Mouse (Mus musculus): Measurements from ENCODE around the gene Rhot2. TPM values are rescaled to one million over a fixed set of nuclear protein-coding genes. Genes with fewer than 3 reads are reported as not detected.

Rhot2 gene
- polyA plus RNA-seq, 1 experiment from 2014 or later = 28.0 TPM

GRCm38 (mm10) chr17:25791843-25792527, 52.7 kb downstream of the Rhot2 start:
- peaks cover 64% of the 10 kb centered on the region for H3K4me1 ChIP-seq
- H3K9me3 ChIP-seq = no peaks in the 10 kb centered on the region
- peak; percentile 83 for DNase-seq (ENCODE audit: extremely low spot score, low spot score)
- peaks cover 63% of the 10 kb centered on the region for H3K36me3 ChIP-seq (replicated peaks)
- no peaks in the 10 kb centered on the region for H3K27me3 ChIP-seq (ENCODE audit: poor library complexity, severe bottlenecking)
- H3K27ac ChIP-seq = peak overlapping the region; percentile 93
- WGBS = under 1% methylated on average over 45 of the region's 45 CpGs
- peak overlapping the region; percentile 78 for H3K4me3 ChIP-seq

- H3K4me3 ChIP-seq = peak overlapping the region; percentile 78
- H3K4me1 ChIP-seq = peaks cover 61% of the 10 kb centered on the region
- H3K27ac ChIP-seq = peak overlapping the region; percentile 93
- H3K36me3 ChIP-seq (replicated peaks) = peaks cover 67% of the 10 kb centered on the region
- no peaks in the 10 kb centered on the region for H3K9me3 ChIP-seq
- no peak for DNase-seq (ENCODE audit: extremely low spot score, low spot score)
- H3K27me3 ChIP-seq (ENCODE audit: poor library complexity, severe bottlenecking) = no peaks in the 10 kb centered on the region
- 29% methylated on average over 19 of the region's 19 CpGs for WGBS
Observed at GRCm38 (mm10) chr17:25791320-25791842, 53.3 kb downstream of the Rhot2 start.

Small RNA genes lying within 50 kb of the gene (microRNA-seq; reads per million reads assigned to microRNA genes)
- gene Mir3082 = not detected

Other genes starting within 250 kb of the Rhot2 start
- 0.57 and 0.59 TPM in 2 replicates for gene Gng13, start 127.7 kb downstream of the Rhot2 start, polyA plus RNA-seq (2016; fragmentation: Nextera tagmentation; extraction: Ambion mirVana)
- 64.0 and 74.5 TPM in 2 replicates for gene Chtf18, start 117.4 kb downstream of the Rhot2 start, polyA plus RNA-seq (2016; fragmentation: Nextera tagmentation; extraction: Ambion mirVana)
- 22.0 and 24.2 TPM in 2 replicates for gene Rpusd1, start 117.2 kb downstream of the Rhot2 start, polyA plus RNA-seq (2016; fragmentation: Nextera tagmentation; extraction: Ambion mirVana)
- not detected in 2 replicates for gene Mslnl, start 108.8 kb downstream of the Rhot2 start, polyA plus RNA-seq (2016; fragmentation: Nextera tagmentation; extraction: Ambion mirVana)
- not detected in 2 replicates for gene Msln, start 90.5 kb downstream of the Rhot2 start, polyA plus RNA-seq (2016; fragmentation: Nextera tagmentation; extraction: Ambion mirVana)
- 24.9 and 26.1 TPM in 2 replicates for gene Narfl, start 71.1 kb downstream of the Rhot2 start, polyA plus RNA-seq (2016; fragmentation: Nextera tagmentation; extraction: Ambion mirVana)
- gene Haghl, start 59.2 kb downstream of the Rhot2 start, polyA plus RNA-seq (2016; fragmentation: Nextera tagmentation; extraction: Ambion mirVana) = 74.4 and 76.0 TPM in 2 replicates
- gene Ccdc78, start 58.3 kb downstream of the Rhot2 start, polyA plus RNA-seq (2016; fragmentation: Nextera tagmentation; extraction: Ambion mirVana) = 1.4 and 1.5 TPM in 2 replicates
- 68.4 and 79.1 TPM in 2 replicates for gene Fam173a, start 52.0 kb downstream of the Rhot2 start, polyA plus RNA-seq (2016; fragmentation: Nextera tagmentation; extraction: Ambion mirVana)
- gene AC134908.4, start 49.2 kb downstream of the Rhot2 start, polyA plus RNA-seq (2016; fragmentation: Nextera tagmentation; extraction: Ambion mirVana) = 2.4 and 4.0 TPM in 2 replicates
- 197 and 204 TPM in 2 replicates for gene Metrn, start 47.7 kb downstream of the Rhot2 start, polyA plus RNA-seq (2016; fragmentation: Nextera tagmentation; extraction: Ambion mirVana)
- 7.2 and 7.3 TPM in 2 replicates for gene Fbxl16, start 35.8 kb downstream of the Rhot2 start, polyA plus RNA-seq (2016; fragmentation: Nextera tagmentation; extraction: Ambion mirVana)
- 29.6 and 34.0 TPM in 2 replicates for gene Wdr24, start 21.2 kb downstream of the Rhot2 start, polyA plus RNA-seq (2016; fragmentation: Nextera tagmentation; extraction: Ambion mirVana)
- gene Jmjd8, start 16.0 kb downstream of the Rhot2 start, polyA plus RNA-seq (2016; fragmentation: Nextera tagmentation; extraction: Ambion mirVana) = 53.9 and 58.7 TPM in 2 replicates
- gene Stub1, start 11.4 kb downstream of the Rhot2 start, polyA plus RNA-seq (2016; fragmentation: Nextera tagmentation; extraction: Ambion mirVana) = 403 TPM in 2 replicates
- gene Rhbdl1, start 7.6 kb downstream of the Rhot2 start, polyA plus RNA-seq (2016; fragmentation: Nextera tagmentation; extraction: Ambion mirVana) = 0.93 and 1.3 TPM in 2 replicates
- gene Gm20683, start 3.1 kb downstream of the Rhot2 start, polyA plus RNA-seq (2016; fragmentation: Nextera tagmentation; extraction: Ambion mirVana) = 1.7 and 2.3 TPM in 2 replicates
- gene Wdr90, start 16.6 kb upstream of the Rhot2 start, polyA plus RNA-seq (2016; fragmentation: Nextera tagmentation; extraction: Ambion mirVana) = 63.3 and 73.0 TPM in 2 replicates
- gene Mcrip2, start 23.9 kb upstream of the Rhot2 start, polyA plus RNA-seq (2016; fragmentation: Nextera tagmentation; extraction: Ambion mirVana) = 20.0 and 21.9 TPM in 2 replicates
- 76.7 and 79.1 TPM in 2 replicates for gene Mettl26, start 30.2 kb upstream of the Rhot2 start, polyA plus RNA-seq (2016; fragmentation: Nextera tagmentation; extraction: Ambion mirVana)
- 4.0 and 4.2 TPM in 2 replicates for gene Wfikkn1, start 36.0 kb upstream of the Rhot2 start, polyA plus RNA-seq (2016; fragmentation: Nextera tagmentation; extraction: Ambion mirVana)
- 29.4 and 30.9 TPM in 2 replicates for gene Rab40c, start 74.9 kb upstream of the Rhot2 start, polyA plus RNA-seq (2016; fragmentation: Nextera tagmentation; extraction: Ambion mirVana)
- 68.4 and 75.6 TPM in 2 replicates for gene Pigq, start 100.1 kb upstream of the Rhot2 start, polyA plus RNA-seq (2016; fragmentation: Nextera tagmentation; extraction: Ambion mirVana)
- gene Nhlrc4, start 100.1 kb upstream of the Rhot2 start, polyA plus RNA-seq (2016; fragmentation: Nextera tagmentation; extraction: Ambion mirVana) = 0.89 TPM in 1 of 2 replicates, not detected in the other
- 0.09 and 0.14 TPM in 2 replicates for gene A930017K11Rik, start 107.7 kb upstream of the Rhot2 start, polyA plus RNA-seq (2016; fragmentation: Nextera tagmentation; extraction: Ambion mirVana)
- gene Capn15, start 140.9 kb upstream of the Rhot2 start, polyA plus RNA-seq (2016; fragmentation: Nextera tagmentation; extraction: Ambion mirVana) = 31.8 and 37.0 TPM in 2 replicates
- 21.0 and 22.3 TPM in 2 replicates for gene Rab11fip3, start 224.7 kb upstream of the Rhot2 start, polyA plus RNA-seq (2016; fragmentation: Nextera tagmentation; extraction: Ambion mirVana)
- gene Decr2, start 245.5 kb upstream of the Rhot2 start, polyA plus RNA-seq (2016; fragmentation: Nextera tagmentation; extraction: Ambion mirVana) = 23.5 and 24.7 TPM in 2 replicates

All from forebrain, embryonic 10.5 days (tissue).